Mouse (Mus musculus) MEL (cell line): ENCODE results near the gene Smbd1. TPM values are rescaled to one million over a fixed set of nuclear protein-coding genes. Genes with fewer than 3 reads are reported as not detected.

Source experiments
- DNase-seq: peaks from one replicate; pipeline ENCODE4 v3.0.0; 2011; ENCODE audit warnings: low read depth, low spot score
- H3K27ac ChIP-seq: 2 replicates; pipeline ENCODE4 v1.5.1; 2012; ENCODE audit warnings: low read depth, mild to moderate bottlenecking, control low read depth, low read length, moderate library complexity; ENCODE audit not compliant: control insufficient read depth
- H3K27me3 ChIP-seq, 2 experiments: fragments of 150-350 bp in 1 of 2; sonication (generic) in 1 of 2; 2 replicates each; pipeline ENCODE4 v1.6.1; 2012; ENCODE audit warnings: low read length in 2 of 2, mild to moderate bottlenecking in 2 of 2, improper control_type of control experiment in 1 of 2, moderate library complexity in 1 of 2; ENCODE audit not compliant: insufficient read depth in 2 of 2, control insufficient read depth in 1 of 2
- H3K36me3 ChIP-seq, 2 experiments: 2 replicates each; pipeline ENCODE4 v1.6.1; 2012 to 2014; ENCODE audit warnings: low read length in 2 of 2, improper control_type of control experiment in 1 of 2, inconsistent platforms in 1 of 2, mild to moderate bottlenecking in 1 of 2; ENCODE audit not compliant: insufficient read depth in 2 of 2, control insufficient read depth in 1 of 2
- H3K4me1 ChIP-seq, 2 experiments: fragments of 150-350 bp in 1 of 2; sonication (generic) in 1 of 2; 2 replicates each; pipeline ENCODE4 v1.6.1; 2012; ENCODE audit warnings: low read length in 2 of 2, improper control_type of control experiment in 1 of 2, mild to moderate bottlenecking in 1 of 2; ENCODE audit not compliant: insufficient read depth in 2 of 2, control insufficient read depth in 1 of 2
- H3K4me3 ChIP-seq, 2 experiments: fragments of 150-350 bp in 1 of 2; sonication (generic) in 1 of 2; 2 replicates each; pipeline ENCODE4 v1.5.1; 2012; ENCODE audit warnings: low read depth in 2 of 2, low read length in 2 of 2, mild to moderate bottlenecking in 2 of 2, moderate library complexity in 2 of 2, control low read depth in 1 of 2, improper control_type of control experiment in 1 of 2; ENCODE audit not compliant: control insufficient read depth in 1 of 2, insufficient read depth in 1 of 2
- H3K79me2 ChIP-seq: 2 replicates; pipeline ENCODE4 v1.6.1; 2012; ENCODE audit warnings: mild to moderate bottlenecking, low read length, moderate library complexity; ENCODE audit not compliant: control insufficient read depth, poor library complexity, insufficient read depth
- H3K9ac ChIP-seq: 2 replicates; pipeline ENCODE4 v1.6.1; 2012; ENCODE audit warnings: low read depth, mild to moderate bottlenecking, control low read depth, low read length, moderate library complexity; ENCODE audit not compliant: control insufficient read depth, poor library complexity, severe bottlenecking
- H3K9me3 ChIP-seq: fragments of 150-350 bp; sonication (generic); replicated peaks from 2 replicates; pipeline ENCODE4 v1.6.1; 2012; ENCODE audit warnings: mild to moderate bottlenecking, low read length, improper control_type of control experiment, moderate library complexity; ENCODE audit not compliant: insufficient read depth
- CHD1 ChIP-seq: IDR thresholded peaks from 2 replicates; pipeline ENCODE4 v1.6.1; 2012; ENCODE audit warnings: low read depth, mild to moderate bottlenecking, inconsistent platforms, low read length, improper control_type of control experiment
- CHD2 ChIP-seq: IDR thresholded peaks from 2 replicates; pipeline ENCODE4 v1.6.1; 2011; ENCODE audit warnings: low read length, improper control_type of control experiment
- CTCF ChIP-seq, 3 experiments: IDR thresholded peaks in 2 of 3; conservative IDR thresholded peaks in 1 of 3; 2 replicates each; pipeline ENCODE4 v1.5.1; 2011 to 2012; ENCODE audit warnings: low read length in 3 of 3, low read depth in 2 of 3, mild to moderate bottlenecking in 2 of 3, improper control_type of control experiment in 1 of 3, inconsistent platforms in 1 of 3, mixed read lengths in 1 of 3, moderate library complexity in 1 of 3; ENCODE audit not compliant: control insufficient read depth in 1 of 3, insufficient read depth in 1 of 3, poor library complexity in 1 of 3, severe bottlenecking in 1 of 3
- EP300 ChIP-seq, 2 experiments: IDR thresholded peaks; 2 replicates each; pipeline ENCODE4 v1.6.1; 2011; ENCODE audit warnings: improper control_type of control experiment in 2 of 2, low read length in 2 of 2, low read depth in 1 of 2, mild to moderate bottlenecking in 1 of 2
- ETS1 ChIP-seq: IDR thresholded peaks from 2 replicates; pipeline ENCODE4 v1.6.1; 2012; ENCODE audit warnings: low read depth, mild to moderate bottlenecking, inconsistent platforms, low read length, improper control_type of control experiment, moderate library complexity
- GABPA ChIP-seq: IDR thresholded peaks from 2 replicates; pipeline ENCODE4 v1.6.1; 2012; ENCODE audit warnings: low read depth, mild to moderate bottlenecking, inconsistent platforms, low read length, improper control_type of control experiment, moderate library complexity
- GATA1 ChIP-seq: IDR thresholded peaks from 2 replicates; pipeline ENCODE4 v1.6.1; 2011; ENCODE audit warnings: low read depth, low read length, improper control_type of control experiment
- HCFC1 ChIP-seq: IDR thresholded peaks from 2 replicates; pipeline ENCODE4 v1.6.1; 2012; ENCODE audit warnings: low read depth, mild to moderate bottlenecking, inconsistent platforms, low read length, improper control_type of control experiment, moderate library complexity
- JUND ChIP-seq: IDR thresholded peaks from 2 replicates; pipeline ENCODE4 v1.6.1; 2011; ENCODE audit warnings: low read depth, mild to moderate bottlenecking, improper control_type of control experiment, low read length
- MAFK ChIP-seq: IDR thresholded peaks from 2 replicates; pipeline ENCODE4 v1.6.1; 2011; ENCODE audit warnings: low read depth, mild to moderate bottlenecking, low read length, improper control_type of control experiment, borderline replicate concordance
- MAZ ChIP-seq: IDR thresholded peaks from 2 replicates; pipeline ENCODE4 v1.6.1; 2012; ENCODE audit warnings: low read depth, mild to moderate bottlenecking, inconsistent platforms, low read length, improper control_type of control experiment
- MXI1 ChIP-seq: IDR thresholded peaks from 2 replicates; pipeline ENCODE4 v1.6.1; 2011; ENCODE audit warnings: mild to moderate bottlenecking, low read depth, low read length, improper control_type of control experiment
- MYC ChIP-seq: IDR thresholded peaks from 2 replicates; pipeline ENCODE4 v1.6.1; 2011; ENCODE audit warnings: low read depth, mild to moderate bottlenecking, low read length, improper control_type of control experiment, moderate library complexity
- NELFE ChIP-seq: IDR thresholded peaks from 2 replicates; pipeline ENCODE4 v1.6.1; 2011; ENCODE audit warnings: low read depth, low read length, improper control_type of control experiment
- NRF1 ChIP-seq: IDR thresholded peaks from 2 replicates; pipeline ENCODE4 v1.6.1; 2014; ENCODE audit warnings: low read depth, mild to moderate bottlenecking, inconsistent platforms, low read length, improper control_type of control experiment, moderate library complexity; ENCODE audit not compliant: poor library complexity, insufficient read depth, severe bottlenecking
- POLR2AphosphoS2 ChIP-seq: IDR thresholded peaks from 2 replicates; pipeline ENCODE4 v1.6.1; 2011; ENCODE audit warnings: low read length, improper control_type of control experiment
- RAD21 ChIP-seq: IDR thresholded peaks from 2 replicates; pipeline ENCODE4 v1.6.1; 2011; ENCODE audit warnings: mild to moderate bottlenecking, low read depth, low read length, improper control_type of control experiment
- RCOR1 ChIP-seq: IDR thresholded peaks from 2 replicates; pipeline ENCODE4 v1.6.1; 2012; ENCODE audit warnings: low read depth, mild to moderate bottlenecking, inconsistent platforms, low read length, improper control_type of control experiment
- SMC3 ChIP-seq: IDR thresholded peaks from 2 replicates; pipeline ENCODE4 v1.6.1; 2011; ENCODE audit warnings: low read depth, low read length, improper control_type of control experiment
- TBP ChIP-seq: IDR thresholded peaks from 2 replicates; pipeline ENCODE4 v1.8.0; 2011; ENCODE audit warnings: low read depth, low read length, improper control_type of control experiment
- TCF12 ChIP-seq: IDR thresholded peaks from 2 replicates; pipeline ENCODE4 v1.6.1; 2014; ENCODE audit warnings: low read depth, mild to moderate bottlenecking, inconsistent platforms, low read length, improper control_type of control experiment, moderate library complexity
- UBTF ChIP-seq: IDR thresholded peaks from 2 replicates; pipeline ENCODE4 v1.6.1; 2012; ENCODE audit warnings: low read depth, mild to moderate bottlenecking, inconsistent platforms, low read length, improper control_type of control experiment, moderate library complexity, borderline replicate concordance; ENCODE audit not compliant: insufficient read depth
- USF2 ChIP-seq, 2 experiments: IDR thresholded peaks; 2 replicates each; pipeline ENCODE4 v1.6.1; 2011 to 2012; ENCODE audit warnings: improper control_type of control experiment in 2 of 2, low read length in 2 of 2, borderline replicate concordance in 1 of 2, inconsistent platforms in 1 of 2, low read depth in 1 of 2, mild to moderate bottlenecking in 1 of 2; ENCODE audit not compliant: insufficient read depth in 1 of 2
- ZKSCAN1 ChIP-seq: IDR thresholded peaks from 2 replicates; pipeline ENCODE4 v1.6.1; 2012; ENCODE audit warnings: low read depth, mild to moderate bottlenecking, inconsistent platforms, low read length, improper control_type of control experiment, moderate library complexity
- ZMIZ1 ChIP-seq: IDR thresholded peaks from 2 replicates; pipeline ENCODE4 v1.6.1; 2012; ENCODE audit warnings: low read depth, mild to moderate bottlenecking, inconsistent platforms, low read length, improper control_type of control experiment, moderate library complexity
- ZNF384 ChIP-seq: IDR thresholded peaks from 2 replicates; pipeline ENCODE4 v1.6.1; 2012; ENCODE audit warnings: low read depth, mild to moderate bottlenecking, inconsistent platforms, low read length, improper control_type of control experiment
- polyA plus RNA-seq, 2 experiments: library from polyadenylated mRNA; stranded (reverse) in 1 of 2; unstranded in 1 of 2; fragments of >175 nt in 1 of 2; fragments of >200 nt in 1 of 2; gene quantifications; 2 replicates each; pipeline versions ENCODE4 v1.2.1 to v1.2.4; 2012; ENCODE audit warnings: low replicate concordance in 2 of 2, low read depth in 1 of 2; ENCODE audit not compliant: insufficient read length in 2 of 2, insufficient read depth in 1 of 2, missing spikeins in 1 of 2
- total RNA-seq: library from RNA; depleted of rRNA; stranded (reverse); fragments of 300-350 nt; gene quantifications from 2 replicates; pipeline ENCODE4 v1.2.3, GENCODE M21; 2012

Smbd1 gene
- total and polyA plus RNA-seq, 3 experiments, result not detected

GRCm38 (mm10) chr16:32796676-32797425, 13.4 kb downstream of the Smbd1 start:
- peak; percentile 55 for DNase-seq
- 0 out of 2 replicates have a peak, but pooled peaks have one; percentile 23 for TF ChIP-seq GATA1
- TF ChIP-seq RAD21, result no peak
- TF ChIP-seq TBP, result no peak
- no peak for TF ChIP-seq JUND
- TF ChIP-seq EP300 (IDR thresholded peaks at IDR 0.05; ENCODE audit: low read depth in 1 of 2, low read length in 2 of 2), result peak; percentile 9 to 10; a peak in 1 of 4 replicates
- no peak for TF ChIP-seq NELFE
- TF ChIP-seq RCOR1, result peak; percentile 65; the same call in 1 of the 2 replicates
- no peak for TF ChIP-seq TCF12
- TF ChIP-seq HCFC1, result no peak
- TF ChIP-seq ZMIZ1, result no peak
- TF ChIP-seq USF2 (IDR thresholded peaks at IDR 0.05; ENCODE audit: borderline replicate concordance in 1 of 2, insufficient read depth in 1 of 2, low read depth in 1 of 2, low read length in 2 of 2), result no peak
- no peak for TF ChIP-seq CTCF (IDR thresholded peaks at IDR 0.05 in 2 of 3, conservative IDR thresholded peaks at IDR 0.05 in 1 of 3; ENCODE audit: control insufficient read depth in 1 of 3, insufficient read depth in 1 of 3, low read depth in 2 of 3, low read length in 3 of 3, poor library complexity in 1 of 3, severe bottlenecking in 1 of 3)
- no peak for TF ChIP-seq MXI1
- Histone ChIP-seq H3K9ac (no peak overlapping the region), H3K9me3 (no peaks in the 10 kb centered on the region), H3K79me2 (no peaks in the 10 kb centered on the region), H3K4me1 (no peaks in the 10 kb centered on the region), H3K27ac (no peak overlapping the region), H3K36me3 (no peaks in the 10 kb centered on the region; a peak in 1 of 4 replicates), H3K27me3 (peaks cover 0 to 2% of the 10 kb centered on the region in 2 experiments; a peak in 1 of 4 replicates), H3K4me3 (no peak overlapping the region)

- H3K27me3 ChIP-seq, result peaks cover 0 to 4% of the 10 kb centered on the region in 2 experiments; a peak in 3 of 4 replicates
- H3K4me1 ChIP-seq, result no peaks in the 10 kb centered on the region
- no peaks in the 10 kb centered on the region; a peak in 1 of 4 replicates for H3K36me3 ChIP-seq
- no peak for TF ChIP-seq UBTF
- no peak for TF ChIP-seq GABPA
- no peak for TF ChIP-seq MYC
- no peak for TF ChIP-seq CHD1
- TF ChIP-seq MAFK, result no peak
- no peak for TF ChIP-seq POLR2AphosphoS2
- no peak for TF ChIP-seq NRF1
- no peak for TF ChIP-seq MAZ
- no peak for TF ChIP-seq ZNF384
- TF ChIP-seq SMC3, result no peak
- TF ChIP-seq ZKSCAN1, result no peak
- TF ChIP-seq RCOR1, result 0 out of 2 replicates have a peak, but pooled peaks have one; percentile 22
- TF ChIP-seq CHD2, result no peak
- no peak for TF ChIP-seq ETS1
- peak in 1 of 2 experiments; percentile 27; a peak in 1 of 4 replicates for TF ChIP-seq EP300 (IDR thresholded peaks at IDR 0.05; ENCODE audit: low read depth in 1 of 2, low read length in 2 of 2)
- H3K9ac ChIP-seq, result no peak overlapping the region
- H3K4me3 ChIP-seq, result no peak overlapping the region
- H3K27ac ChIP-seq, result no peak overlapping the region
- H3K79me2 ChIP-seq, result no peaks in the 10 kb centered on the region
- peak; percentile 30 for DNase-seq
- no peaks in the 10 kb centered on the region for H3K9me3 ChIP-seq
Measured at GRCm38 (mm10) chr16:32795177-32795576, 15.1 kb downstream of the Smbd1 start.
